Mouse (Mus musculus): ENCODE data around the gene Rab13. TPM values are rescaled to one million over a fixed set of nuclear protein-coding genes. Genes with fewer than 3 reads are reported as not detected.

The Rab13 gene
- polyA plus RNA-seq (2012; rRNA removed) = 2.5 and 3.6 TPM in 2 replicates

GRCm38 (mm10) chr3:90213377-90213866 is at the start of gene Rab13, which contains the start of gene Rps27:
TSS of gene Rab13 (plus strand) at chr3:90213695.
TSS of gene Rps27 (minus strand) at chr3:90213651.

GRCm38 (mm10) chr3:90231507-90232333 is 18.2 kb downstream of the Rab13 start, which contains the start of gene Jtb:
TSS of gene Jtb (plus strand) at chr3:90231597.

GRCm38 (mm10) chr3:90242984-90243775 is 29.7 kb downstream of the Rab13 start, which contains the start of gene Creb3l4:
TSS of gene Creb3l4 (minus strand) at chr3:90243512.

GRCm38 (mm10) chr3:90247960-90248745 is 34.7 kb downstream of the Rab13 start, which contains the start of gene Slc39a1:
TSS of gene Slc39a1 (plus strand) at chr3:90248172.

GRCm38 (mm10) chr3:90253653-90254418 is 40.3 kb downstream of the Rab13 start, which contains the start of gene Crtc2:
TSS of gene Crtc2 (plus strand) at chr3:90254163.

GRCm38 (mm10) chr3:90265034-90265931 is 51.8 kb downstream of the Rab13 start, which contains the start of gene Dennd4b:
TSS of gene Dennd4b (plus strand) at chr3:90265185.

Other genes starting within 250 kb of the Rab13 start
- 21.9 and 22.9 TPM in 2 replicates for gene Hax1, start 214.9 kb upstream of the Rab13 start, polyA plus RNA-seq (2012; rRNA removed)
- 7.6 and 8.7 TPM in 2 replicates for gene 4933434E20Rik, start 162.1 kb upstream of the Rab13 start, polyA plus RNA-seq (2012; rRNA removed)
- 29.1 and 37.6 TPM in 2 replicates for gene Ubap2l, start 161.1 kb upstream of the Rab13 start, polyA plus RNA-seq (2012; rRNA removed)
- gene Tpm3, start 141.0 kb upstream of the Rab13 start, polyA plus RNA-seq (2012; rRNA removed) = 39.8 and 65.3 TPM in 2 replicates
- gene Nup210l, start 109.6 kb upstream of the Rab13 start, polyA plus RNA-seq (2012; rRNA removed) = 0.09 and 0.10 TPM in 2 replicates
- gene Rps27, start within 50 bp of the Rab13 start, polyA plus RNA-seq (2012; rRNA removed) = 192 and 202 TPM in 2 replicates
- gene Jtb, start 17.9 kb downstream of the Rab13 start, polyA plus RNA-seq (2012; rRNA removed) = 60.6 and 98.2 TPM in 2 replicates
- 16.6 and 20.9 TPM in 2 replicates for gene Creb3l4, start 29.8 kb downstream of the Rab13 start, polyA plus RNA-seq (2012; rRNA removed)
- gene Slc39a1, start 34.5 kb downstream of the Rab13 start, polyA plus RNA-seq (2012; rRNA removed) = 44.3 and 47.8 TPM in 2 replicates
- gene Crtc2, start 40.5 kb downstream of the Rab13 start, polyA plus RNA-seq (2012; rRNA removed) = 19.9 and 25.7 TPM in 2 replicates
- gene Dennd4b, start 51.5 kb downstream of the Rab13 start, polyA plus RNA-seq (2012; rRNA removed) = 5.1 and 7.2 TPM in 2 replicates
- gene Gatad2b, start 79.5 kb downstream of the Rab13 start, polyA plus RNA-seq (2012; rRNA removed) = 3.8 and 4.9 TPM in 2 replicates
- gene Slc27a3, start 176.2 kb downstream of the Rab13 start, polyA plus RNA-seq (2012; rRNA removed) = 3.9 and 4.2 TPM in 2 replicates
- 7.6 and 9.0 TPM in 2 replicates for gene Ints3, start 219.9 kb downstream of the Rab13 start, polyA plus RNA-seq (2012; rRNA removed)

Measured in stomach, adult 2 months (tissue).